Mouse (Mus musculus) lung, postnatal 0 days (tissue): ENCODE measurements around the gene Rmnd5b.
A peak's percentile ranks its signal among the peaks of the same experiment; 100 is the strongest.

Source experiments
- CTCF ChIP-seq: IDR thresholded peaks from 2 replicates; pipeline ENCODE4 v1.5.1; 2016; ENCODE audit warnings: antibody characterized with exemption, mild to moderate bottlenecking
- EP300 ChIP-seq: IDR thresholded peaks from 2 replicates; pipeline ENCODE4 v1.6.1; 2016; ENCODE audit warnings: antibody characterized with exemption, mild to moderate bottlenecking, control low read depth

DNA sequence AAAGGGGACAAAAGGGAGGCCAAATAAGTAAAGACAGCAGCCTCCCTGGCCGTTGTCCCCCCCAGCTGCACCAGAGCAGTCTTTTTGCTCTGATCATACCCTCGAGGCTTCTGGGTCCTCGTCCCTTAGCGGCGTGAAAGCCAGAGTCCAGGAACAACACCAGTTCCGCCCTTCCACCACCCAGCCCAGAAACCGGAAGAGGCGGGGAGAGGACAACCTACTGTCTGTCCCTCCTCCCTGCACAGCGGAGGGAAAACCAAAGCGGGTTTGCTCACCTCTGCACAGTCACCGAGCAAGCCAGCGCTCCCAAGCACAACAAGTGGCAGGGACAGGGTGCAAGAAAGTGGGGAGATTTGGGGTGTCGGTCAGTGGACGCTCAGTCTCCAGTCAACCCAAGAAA is 20.1 kb downstream of the Rmnd5b start:
- TF ChIP-seq CTCF, result peak; percentile 2; the same call in 1 of the 2 replicates
- no peak for TF ChIP-seq EP300
